Mouse (Mus musculus) intestine, embryonic 16.5 days (tissue): ENCODE data around the gene Megf8. TPM values are rescaled to one million over a fixed set of nuclear protein-coding genes. Genes with fewer than 3 reads are reported as not detected.

Experiments used
- polyA plus RNA-seq: library from polyadenylated mRNA; unstranded; fragments of >200 nt; fragmentation: Nextera tagmentation; extraction: Ambion mirVana; gene quantifications from 2 replicates; pipeline ENCODE4 v1.2.1, GENCODE M21; 2015

The Megf8 gene
- polyA plus RNA-seq, 1 experiment from 2014 or later: 6.8 TPM

Other genes with a start within 250 kb of the Megf8 start
- gene Grik5, start 244.8 kb upstream of the Megf8 start, polyA plus RNA-seq: 1.5 and 1.9 TPM in 2 replicates
- 23.1 and 23.3 TPM in 2 replicates for gene Zfp574, start 244.6 kb upstream of the Megf8 start, polyA plus RNA-seq
- gene Pou2f2, start 137.4 kb upstream of the Megf8 start, polyA plus RNA-seq: 1.0 and 1.2 TPM in 2 replicates
- 11.3 and 11.9 TPM in 2 replicates for gene Dedd2, start 96.5 kb upstream of the Megf8 start, polyA plus RNA-seq
- gene Zfp526, start 95.7 kb upstream of the Megf8 start, polyA plus RNA-seq: 1.9 and 2.3 TPM in 2 replicates
- 4.0 and 5.9 TPM in 2 replicates for gene Gsk3a, start 79.3 kb upstream of the Megf8 start, polyA plus RNA-seq
- gene Erf, start 66.4 kb upstream of the Megf8 start, polyA plus RNA-seq: 6.6 and 7.9 TPM in 2 replicates
- 17.3 and 19.9 TPM in 2 replicates for gene Cic, start 49.5 kb upstream of the Megf8 start, polyA plus RNA-seq
- 175 and 180 TPM in 2 replicates for gene Pafah1b3, start 19.2 kb upstream of the Megf8 start, polyA plus RNA-seq
- gene Prr19, start 15.8 kb upstream of the Megf8 start, polyA plus RNA-seq: 0.56 and 0.93 TPM in 2 replicates
- 0.61 and 1.1 TPM in 2 replicates for gene Tmem145, start 11.1 kb upstream of the Megf8 start, polyA plus RNA-seq
- 0.69 and 1.1 TPM in 2 replicates for gene Cnfn, start 52.6 kb downstream of the Megf8 start, polyA plus RNA-seq
- gene Lipe, start 81.5 kb downstream of the Megf8 start, polyA plus RNA-seq: 9.1 and 11.8 TPM in 2 replicates
- gene Cxcl17, start 95.7 kb downstream of the Megf8 start, polyA plus RNA-seq: 0.18 and 0.43 TPM in 2 replicates
- gene Ceacam1, start 160.4 kb downstream of the Megf8 start, polyA plus RNA-seq: 40.6 and 46.7 TPM in 2 replicates
- not detected in 2 replicates for gene Ceacam2, start 222.7 kb downstream of the Megf8 start, polyA plus RNA-seq